Mouse (Mus musculus): ENCODE measurements at regions not wholly inside any gene's neighbourhood (a gene's known extent, or its start where the extent isn't known, plus 50 kb on each side); places are given as distances from the start of the nearest gene placed in this dataset.

DNA sequence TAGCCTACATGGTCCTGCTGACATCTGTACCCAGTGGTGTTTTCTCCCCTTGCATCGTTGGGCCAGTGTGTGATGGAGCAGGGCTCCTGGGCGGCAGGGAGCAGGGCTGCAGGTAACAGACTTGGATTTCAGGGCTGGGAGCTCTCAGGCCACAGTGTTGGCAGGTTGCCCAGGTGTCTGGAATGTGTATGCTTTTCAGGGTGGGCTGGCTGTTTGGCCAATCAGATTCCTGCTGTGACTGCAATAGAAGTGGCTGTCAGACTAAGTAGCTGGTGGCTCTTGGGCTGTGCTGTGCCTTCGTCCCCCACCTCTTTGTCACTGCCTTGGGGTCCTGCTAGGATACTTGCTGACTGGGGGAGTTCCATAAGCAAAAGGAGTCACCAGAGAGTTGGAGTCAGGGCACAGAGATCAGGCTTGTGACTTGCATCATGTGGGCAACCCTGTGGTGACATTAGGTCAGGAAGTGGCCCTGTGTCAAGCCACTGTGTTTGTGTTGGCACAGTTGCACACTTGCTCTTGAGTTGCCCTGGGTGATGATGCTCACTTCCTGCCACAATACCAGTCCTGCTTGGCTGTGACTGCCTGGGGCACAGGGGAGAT lies 183.1 kb downstream of the Fgf9 start:
- no peak for TF ChIP-seq CTCF (IDR thresholded peaks at IDR 0.05; ENCODE audit: borderline replicate concordance, insufficient read depth, low read depth, low read length)
- TF ChIP-seq POLR2A (IDR thresholded peaks at IDR 0.05; ENCODE audit: borderline replicate concordance, insufficient read depth, low read length) = no peak
